Mouse (Mus musculus): ENCODE data around the gene Slc22a8. TPM values are rescaled to one million over a fixed set of nuclear protein-coding genes. Genes with fewer than 3 reads are reported as not detected.

Slc22a8 gene
- total RNA-seq, 1 experiment = not detected

GRCm38 (mm10) chr19:8617904-8618303, 26.9 kb downstream of the Slc22a8 start, which contains the start of gene Slc22a6:
TSS of gene Slc22a6 (plus strand) at chr19:8618039.
- no peak within 1 kb of the TSS for H3K9ac ChIP-seq (ENCODE audit: insufficient read depth, low read depth, low read length, poor library complexity, severe bottlenecking)
- H3K4me1 ChIP-seq (ENCODE audit: control insufficient read depth in 2 of 2, insufficient read depth in 2 of 2, low read length in 2 of 2, poor library complexity in 1 of 2) = no peaks in the 10 kb centered on the region
- no peak within 1 kb of the TSS for H3K4me3 ChIP-seq (ENCODE audit: insufficient read depth in 1 of 2, low read depth in 1 of 2, low read length in 2 of 2, poor library complexity in 1 of 2, severe bottlenecking in 1 of 2)
- no peaks in the 10 kb centered on the region for H3K36me3 ChIP-seq (ENCODE audit: control insufficient read depth, insufficient read depth, low read length, poor library complexity, severe bottlenecking)
- H3K27ac ChIP-seq (ENCODE audit: insufficient read depth, low read depth, low read length, poor library complexity, severe bottlenecking) = no peak within 1 kb of the TSS
- no peak for DNase-seq (ENCODE audit: low read depth, low spot score)
- H3K9me3 ChIP-seq (ENCODE audit: control insufficient read depth, insufficient read depth, low read depth, low read length) = no peaks in the 10 kb centered on the region
- no peak for TF ChIP-seq HCFC1 (IDR thresholded peaks at IDR 0.05; ENCODE audit: borderline replicate concordance, insufficient read depth, low read length)
- TF ChIP-seq MAFK (IDR thresholded peaks at IDR 0.05; ENCODE audit: insufficient read depth, low read depth, low read length) = no peak
- no peak for TF ChIP-seq CHD2 (IDR thresholded peaks at IDR 0.05; ENCODE audit: low read depth, low read length)
- TF ChIP-seq ZNF384 (IDR thresholded peaks at IDR 0.05; ENCODE audit: low read depth, low read length) = no peak
- TF ChIP-seq ZC3H11A (IDR thresholded peaks at IDR 0.05; ENCODE audit: borderline replicate concordance, low read depth, low read length) = no peak
- in situ Hi-C loops (cut with MboI; ENCODE audit: low sequenced_read_pairs in 2 of 2, unreplicated experiment in 2 of 2) = no loop called here

GRCm38 (mm10) chr19:8621098-8621497, 30.0 kb downstream of the Slc22a8 start:
- Histone ChIP-seq H3K36me3 (ENCODE audit: control insufficient read depth, insufficient read depth, low read length, poor library complexity, severe bottlenecking) (no peaks in the 10 kb centered on the region), H3K27ac (ENCODE audit: insufficient read depth, low read depth, low read length, poor library complexity, severe bottlenecking) (no peak overlapping the region), H3K9ac (ENCODE audit: insufficient read depth, low read depth, low read length, poor library complexity, severe bottlenecking) (no peak overlapping the region), H3K4me1 (ENCODE audit: control insufficient read depth in 2 of 2, insufficient read depth in 2 of 2, low read length in 2 of 2, poor library complexity in 1 of 2) (no peaks in the 10 kb centered on the region), H3K9me3 (ENCODE audit: control insufficient read depth, insufficient read depth, low read depth, low read length) (no peaks in the 10 kb centered on the region), H3K4me3 (ENCODE audit: insufficient read depth in 1 of 2, low read depth in 1 of 2, low read length in 2 of 2, poor library complexity in 1 of 2, severe bottlenecking in 1 of 2) (no peak overlapping the region)
- TF ChIP-seq CHD2 (IDR thresholded peaks at IDR 0.05; ENCODE audit: low read depth, low read length) (no peak), HCFC1 (IDR thresholded peaks at IDR 0.05; ENCODE audit: borderline replicate concordance, insufficient read depth, low read length) (no peak), ZC3H11A (IDR thresholded peaks at IDR 0.05; ENCODE audit: borderline replicate concordance, low read depth, low read length) (no peak), ZNF384 (IDR thresholded peaks at IDR 0.05; ENCODE audit: low read depth, low read length) (no peak), MAFK (IDR thresholded peaks at IDR 0.05; ENCODE audit: insufficient read depth, low read depth, low read length) (no peak)
- DNase-seq (ENCODE audit: low read depth, low spot score) = no peak
- in situ Hi-C loops (cut with MboI; ENCODE audit: low sequenced_read_pairs in 2 of 2, unreplicated experiment in 2 of 2) = no loop called here

- Histone ChIP-seq H3K27ac (ENCODE audit: insufficient read depth, low read depth, low read length, poor library complexity, severe bottlenecking) (no peak overlapping the region), H3K36me3 (ENCODE audit: control insufficient read depth, insufficient read depth, low read length, poor library complexity, severe bottlenecking) (no peaks in the 10 kb centered on the region), H3K4me1 (ENCODE audit: control insufficient read depth in 2 of 2, insufficient read depth in 2 of 2, low read length in 2 of 2, poor library complexity in 1 of 2) (no peaks in the 10 kb centered on the region), H3K9ac (ENCODE audit: insufficient read depth, low read depth, low read length, poor library complexity, severe bottlenecking) (no peak overlapping the region), H3K9me3 (ENCODE audit: control insufficient read depth, insufficient read depth, low read depth, low read length) (no peaks in the 10 kb centered on the region), H3K4me3 (ENCODE audit: insufficient read depth in 1 of 2, low read depth in 1 of 2, low read length in 2 of 2, poor library complexity in 1 of 2, severe bottlenecking in 1 of 2) (no peak overlapping the region)
- no peak for TF ChIP-seq ZNF384 (IDR thresholded peaks at IDR 0.05; ENCODE audit: low read depth, low read length)
- no peak for TF ChIP-seq HCFC1 (IDR thresholded peaks at IDR 0.05; ENCODE audit: borderline replicate concordance, insufficient read depth, low read length)
- TF ChIP-seq CHD2 (IDR thresholded peaks at IDR 0.05; ENCODE audit: low read depth, low read length) = no peak
- no peak for TF ChIP-seq MAFK (IDR thresholded peaks at IDR 0.05; ENCODE audit: insufficient read depth, low read depth, low read length)
- no peak for TF ChIP-seq ZC3H11A (IDR thresholded peaks at IDR 0.05; ENCODE audit: borderline replicate concordance, low read depth, low read length)
- in situ Hi-C loops (cut with MboI; ENCODE audit: low sequenced_read_pairs in 2 of 2, unreplicated experiment in 2 of 2) = no loop called here
- DNase-seq (ENCODE audit: low read depth, low spot score) = no peak
Observed at GRCm38 (mm10) chr19:8630249-8630648, 39.2 kb downstream of the Slc22a8 start.

GRCm38 (mm10) chr19:8630826-8631225, 39.8 kb downstream of the Slc22a8 start:
- Histone ChIP-seq H3K4me1 (ENCODE audit: control insufficient read depth in 2 of 2, insufficient read depth in 2 of 2, low read length in 2 of 2, poor library complexity in 1 of 2) (no peaks in the 10 kb centered on the region), H3K36me3 (ENCODE audit: control insufficient read depth, insufficient read depth, low read length, poor library complexity, severe bottlenecking) (no peaks in the 10 kb centered on the region), H3K9ac (ENCODE audit: insufficient read depth, low read depth, low read length, poor library complexity, severe bottlenecking) (no peak overlapping the region), H3K27ac (ENCODE audit: insufficient read depth, low read depth, low read length, poor library complexity, severe bottlenecking) (no peak overlapping the region), H3K9me3 (ENCODE audit: control insufficient read depth, insufficient read depth, low read depth, low read length) (no peaks in the 10 kb centered on the region), H3K4me3 (ENCODE audit: insufficient read depth in 1 of 2, low read depth in 1 of 2, low read length in 2 of 2, poor library complexity in 1 of 2, severe bottlenecking in 1 of 2) (no peak overlapping the region)
- in situ Hi-C loops (cut with MboI; ENCODE audit: low sequenced_read_pairs in 2 of 2, unreplicated experiment in 2 of 2) = no loop called here
- no peak for DNase-seq (ENCODE audit: low read depth, low spot score)
- TF ChIP-seq HCFC1 (IDR thresholded peaks at IDR 0.05; ENCODE audit: borderline replicate concordance, insufficient read depth, low read length) (no peak), ZC3H11A (IDR thresholded peaks at IDR 0.05; ENCODE audit: borderline replicate concordance, low read depth, low read length) (no peak), MAFK (IDR thresholded peaks at IDR 0.05; ENCODE audit: insufficient read depth, low read depth, low read length) (no peak), CHD2 (IDR thresholded peaks at IDR 0.05; ENCODE audit: low read depth, low read length) (no peak), ZNF384 (IDR thresholded peaks at IDR 0.05; ENCODE audit: low read depth, low read length) (no peak)

- in situ Hi-C loops (cut with MboI; ENCODE audit: low sequenced_read_pairs in 2 of 2, unreplicated experiment in 2 of 2) = no loop called here
- TF ChIP-seq CHD2 (IDR thresholded peaks at IDR 0.05; ENCODE audit: low read depth, low read length) (no peak), ZNF384 (IDR thresholded peaks at IDR 0.05; ENCODE audit: low read depth, low read length) (no peak)
Observed at GRCm38 (mm10) chr19:8632029-8632428, 41.0 kb downstream of the Slc22a8 start.

More at GRCm38 (mm10) chr19:8632029-8632428, 41.0 kb downstream of the Slc22a8 start:
- Histone ChIP-seq H3K36me3 (ENCODE audit: control insufficient read depth, insufficient read depth, low read length, poor library complexity, severe bottlenecking) (no peaks in the 10 kb centered on the region), H3K9ac (ENCODE audit: insufficient read depth, low read depth, low read length, poor library complexity, severe bottlenecking) (no peak overlapping the region), H3K27ac (ENCODE audit: insufficient read depth, low read depth, low read length, poor library complexity, severe bottlenecking) (no peak overlapping the region), H3K4me1 (ENCODE audit: control insufficient read depth in 2 of 2, insufficient read depth in 2 of 2, low read length in 2 of 2, poor library complexity in 1 of 2) (no peaks in the 10 kb centered on the region), H3K9me3 (ENCODE audit: control insufficient read depth, insufficient read depth, low read depth, low read length) (no peaks in the 10 kb centered on the region), H3K4me3 (ENCODE audit: insufficient read depth in 1 of 2, low read depth in 1 of 2, low read length in 2 of 2, poor library complexity in 1 of 2, severe bottlenecking in 1 of 2) (no peak overlapping the region)
- DNase-seq (ENCODE audit: low read depth, low spot score) = no peak

Measured in ES-E14 (cell line).